Mouse (Mus musculus): ENCODE measurements around the gene Epha2. TPM values are rescaled to one million over a fixed set of nuclear protein-coding genes. Genes with fewer than 3 reads are reported as not detected.

Epha2 gene
- polyA plus RNA-seq (2015; fragmentation: Nextera tagmentation; extraction: Ambion mirVana): 6.2 and 6.5 TPM in 2 replicates

DNA sequence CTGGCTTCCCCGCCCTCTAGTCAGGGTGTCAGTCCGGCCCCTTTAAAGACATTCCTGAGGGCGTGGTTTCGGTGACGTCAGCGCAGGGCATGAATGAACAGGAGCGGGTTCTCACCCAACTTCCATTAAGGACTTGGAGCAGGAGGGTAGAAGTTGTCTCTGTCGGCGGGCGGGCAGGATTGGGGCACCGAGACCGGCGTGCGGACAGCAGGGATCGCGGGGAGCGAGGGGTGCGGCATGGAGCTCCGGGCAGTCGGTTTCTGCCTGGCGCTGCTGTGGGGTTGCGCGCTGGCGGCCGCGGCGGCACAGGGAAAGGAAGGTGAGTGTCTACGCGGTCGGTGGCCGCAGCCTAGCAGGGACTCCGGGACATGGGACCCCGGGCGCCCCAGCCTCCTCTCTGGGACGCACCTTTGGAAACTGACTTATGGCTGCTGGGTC, at the start of gene Epha2:
Gene Epha2 (plus strand): TSS at position 125 of the 438 bp plus-strand sequence.
- Histone ChIP-seq H3K4me1 (peaks cover 52% of the 10 kb centered on the region), H3K27ac (peak within 1 kb of the TSS; percentile 75)
- ATAC-seq (ENCODE audit: insufficient number of reproducible peaks, low FRiP score, low TSS enrichment, low read depth): no peak; the same call in 1 of the 2 replicates

DNA sequence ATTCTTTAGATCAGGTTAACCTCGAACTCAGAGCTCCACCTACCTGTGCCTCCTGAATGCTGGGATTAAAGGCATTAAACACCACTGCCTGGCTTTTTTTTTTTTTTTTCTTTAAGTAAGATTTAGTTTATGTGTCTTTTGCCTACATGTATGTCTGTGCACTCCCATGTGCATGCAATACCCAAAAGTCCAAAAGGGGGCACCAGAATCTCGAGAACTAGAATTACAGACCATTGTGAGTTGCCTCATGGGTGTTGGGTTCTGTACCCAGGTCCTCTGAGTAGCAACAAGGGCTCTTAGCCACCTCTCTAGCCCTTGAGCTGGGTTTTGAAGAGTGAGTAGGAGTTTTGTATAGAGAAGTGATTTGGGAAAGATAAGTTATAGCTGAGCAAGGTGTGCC, 48.4 kb upstream of the Epha2 start:
- Histone ChIP-seq H3K9ac (no peak overlapping the region), H3K4me2 (no peak overlapping the region), H3K27ac (no peak overlapping the region), H3K9me3 (no peaks in the 10 kb centered on the region), H3K4me1 (peaks cover 21% of the 10 kb centered on the region), H3K4me3 (no peak overlapping the region), H3K27me3 (peaks cover 19% of the 10 kb centered on the region), H3K36me3 (peaks cover 25% of the 10 kb centered on the region)
- ATAC-seq (ENCODE audit: insufficient number of reproducible peaks, low FRiP score, low TSS enrichment, low read depth): no peak
- 68% methylated on average over 2 of the region's 2 CpGs for WGBS

More for the DNA sequence above, at the start of gene Epha2:
- Histone ChIP-seq H3K27me3 (peaks cover 22% of the 10 kb centered on the region; the same call in 1 of the 2 replicates), H3K9me3 (no peaks in the 10 kb centered on the region), H3K4me2 (peak within 1 kb of the TSS; percentile 84), H3K4me3 (peak within 1 kb of the TSS; percentile 67), H3K36me3 (no peaks in the 10 kb centered on the region), H3K9ac (peak within 1 kb of the TSS; percentile 54)
- under 1% methylated on average over 35 of the region's 35 CpGs for WGBS

DNA sequence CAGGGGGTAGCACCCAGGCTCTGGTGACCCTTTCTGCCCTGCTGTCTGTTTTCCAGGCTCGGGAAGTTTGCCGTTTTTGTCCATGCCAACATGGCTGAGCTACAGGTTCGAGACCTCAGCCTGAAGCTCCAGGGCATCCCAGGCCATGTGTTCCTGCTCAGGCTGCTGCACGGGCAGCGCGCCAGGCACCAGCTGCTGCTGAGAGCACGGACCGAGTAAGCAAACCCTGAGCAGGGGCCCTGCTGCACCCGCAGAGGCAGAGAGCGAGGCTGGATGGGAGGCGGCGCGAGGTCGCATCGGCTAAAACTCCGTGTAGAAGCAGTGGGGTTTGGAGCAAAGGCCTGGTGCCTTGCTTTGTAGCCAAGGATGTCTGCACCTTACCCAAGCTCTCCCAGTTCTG, 46.8 kb upstream of the Epha2 start:
- Histone ChIP-seq H3K4me1 (peaks cover 8% of the 10 kb centered on the region), H3K27ac (0 out of 2 replicates have a peak overlapping the region, but pooled peaks have one; percentile 24), H3K36me3 (peaks cover 25% of the 10 kb centered on the region), H3K4me3 (no peak overlapping the region), H3K9me3 (no peaks in the 10 kb centered on the region), H3K27me3 (peaks cover 4% of the 10 kb centered on the region), H3K4me2 (no peak overlapping the region), H3K9ac (no peak overlapping the region)
- WGBS: 63% methylated on average over 16 of the region's 16 CpGs
- peak; percentile 45; the same call in 1 of the 2 replicates for ATAC-seq (ENCODE audit: insufficient number of reproducible peaks, low FRiP score, low TSS enrichment, low read depth)

DNA sequence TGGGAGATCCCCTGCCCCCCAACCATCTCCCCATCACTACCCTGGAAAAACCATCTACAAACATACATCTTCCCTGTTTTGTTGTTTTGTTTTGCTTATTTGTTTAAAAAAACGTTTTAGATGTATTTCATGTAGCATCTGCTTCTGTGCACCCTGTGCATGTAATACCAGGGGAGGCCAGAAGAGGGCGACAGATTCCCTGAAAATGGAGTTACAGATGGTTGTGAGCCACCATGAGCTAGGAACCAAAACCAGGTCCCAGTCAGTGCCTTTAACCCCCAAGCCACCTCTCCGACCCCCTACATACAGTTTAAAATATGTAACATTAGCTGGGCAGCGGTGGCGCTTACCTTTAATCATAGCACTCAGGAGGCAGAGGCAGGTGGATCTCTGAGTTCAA, 43.6 kb upstream of the Epha2 start:
- no peak overlapping the region for H3K4me3 ChIP-seq
- peaks cover 18% of the 10 kb centered on the region for H3K4me1 ChIP-seq
- H3K27me3 ChIP-seq: no peaks in the 10 kb centered on the region
- H3K36me3 ChIP-seq: peaks cover 17% of the 10 kb centered on the region
- ATAC-seq (ENCODE audit: insufficient number of reproducible peaks, low FRiP score, low TSS enrichment, low read depth): no peak
- 66% methylated on average over 5 of the region's 5 CpGs for WGBS
- H3K9me3 ChIP-seq: no peaks in the 10 kb centered on the region
- H3K4me2 ChIP-seq: no peak overlapping the region
- no peak overlapping the region for H3K27ac ChIP-seq
- H3K9ac ChIP-seq: no peak overlapping the region

DNA sequence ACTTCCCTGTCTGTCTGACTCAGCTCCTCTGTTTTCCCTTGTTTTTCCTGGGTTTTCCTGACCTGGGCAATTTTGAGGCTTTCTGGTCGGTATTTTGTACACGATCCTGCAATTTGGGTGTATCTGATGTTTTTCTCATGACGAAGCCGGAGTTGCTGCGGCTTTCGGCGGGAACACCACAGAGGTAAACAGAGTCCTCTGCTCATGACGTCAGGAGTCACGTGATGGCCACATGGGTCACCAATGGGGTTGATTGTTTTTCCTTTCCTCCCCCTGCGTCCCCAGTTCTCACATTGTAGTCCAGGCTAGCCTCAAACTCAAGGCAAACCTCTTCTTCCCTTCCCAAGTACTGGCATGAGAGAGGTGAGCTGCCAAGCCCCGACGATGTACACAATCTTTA, 41.6 kb upstream of the Epha2 start:
- H3K4me1 ChIP-seq: peaks cover 11% of the 10 kb centered on the region
- no peaks in the 10 kb centered on the region for H3K9me3 ChIP-seq
- H3K27ac ChIP-seq: no peak overlapping the region; the same call in 1 of the 2 replicates
- H3K27me3 ChIP-seq: no peaks in the 10 kb centered on the region
- WGBS: 78% methylated on average over 12 of the region's 12 CpGs
- no peak overlapping the region for H3K9ac ChIP-seq
- no peak for ATAC-seq (ENCODE audit: insufficient number of reproducible peaks, low FRiP score, low TSS enrichment, low read depth)
- peaks cover 15% of the 10 kb centered on the region for H3K36me3 ChIP-seq
- 0 out of 2 replicates have a peak overlapping the region, but pooled peaks have one; percentile 14 for H3K4me3 ChIP-seq
- H3K4me2 ChIP-seq: no peak overlapping the region

DNA sequence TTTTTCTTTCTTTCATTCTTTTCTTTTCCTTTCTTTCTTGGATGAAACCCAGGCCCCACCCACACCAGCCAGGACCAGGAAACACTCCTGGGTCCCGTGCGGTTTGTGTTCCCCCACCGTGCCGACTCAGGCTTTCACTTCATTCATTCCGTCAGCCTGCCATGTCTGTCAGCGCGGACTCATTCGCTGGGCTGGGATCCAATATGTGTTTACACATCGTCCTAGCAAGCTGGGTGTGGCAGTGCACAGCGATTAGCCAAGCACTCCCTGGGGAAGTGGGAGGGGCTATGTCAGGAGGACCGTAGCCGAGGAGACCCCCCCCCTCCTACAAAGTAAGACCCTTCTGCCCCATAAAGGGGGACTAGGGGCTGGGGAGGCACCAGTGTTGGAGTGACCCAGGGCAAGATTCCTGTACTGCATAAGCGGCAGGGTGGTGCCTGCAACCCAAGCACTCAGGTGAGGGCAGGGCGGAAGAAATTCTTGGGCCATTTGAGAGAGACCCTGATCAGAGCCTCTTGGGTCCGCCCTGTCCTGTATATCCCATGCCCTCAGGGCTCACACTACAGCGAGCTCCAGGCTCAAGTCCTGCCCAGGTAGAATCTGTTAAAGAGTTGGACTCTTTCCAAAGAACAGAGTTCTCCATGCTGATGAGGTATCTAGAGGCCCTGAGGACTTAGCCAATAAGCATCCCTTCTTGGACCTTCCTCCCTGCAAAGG, 40.9 kb upstream of the Epha2 start:
- H3K27me3 ChIP-seq: no peaks in the 10 kb centered on the region
- no peak for ATAC-seq (ENCODE audit: insufficient number of reproducible peaks, low FRiP score, low TSS enrichment, low read depth)
- H3K36me3 ChIP-seq: peaks cover 12% of the 10 kb centered on the region
- no peaks in the 10 kb centered on the region for H3K9me3 ChIP-seq
- peaks cover 10% of the 10 kb centered on the region for H3K4me1 ChIP-seq
- H3K9ac ChIP-seq: no peak overlapping the region
- H3K4me3 ChIP-seq: peak overlapping the region; percentile 14; the same call in 1 of the 2 replicates
- no peak overlapping the region for H3K27ac ChIP-seq
- WGBS: 42% methylated on average over 16 of the region's 16 CpGs
- H3K4me2 ChIP-seq: peak overlapping the region; percentile 39

DNA sequence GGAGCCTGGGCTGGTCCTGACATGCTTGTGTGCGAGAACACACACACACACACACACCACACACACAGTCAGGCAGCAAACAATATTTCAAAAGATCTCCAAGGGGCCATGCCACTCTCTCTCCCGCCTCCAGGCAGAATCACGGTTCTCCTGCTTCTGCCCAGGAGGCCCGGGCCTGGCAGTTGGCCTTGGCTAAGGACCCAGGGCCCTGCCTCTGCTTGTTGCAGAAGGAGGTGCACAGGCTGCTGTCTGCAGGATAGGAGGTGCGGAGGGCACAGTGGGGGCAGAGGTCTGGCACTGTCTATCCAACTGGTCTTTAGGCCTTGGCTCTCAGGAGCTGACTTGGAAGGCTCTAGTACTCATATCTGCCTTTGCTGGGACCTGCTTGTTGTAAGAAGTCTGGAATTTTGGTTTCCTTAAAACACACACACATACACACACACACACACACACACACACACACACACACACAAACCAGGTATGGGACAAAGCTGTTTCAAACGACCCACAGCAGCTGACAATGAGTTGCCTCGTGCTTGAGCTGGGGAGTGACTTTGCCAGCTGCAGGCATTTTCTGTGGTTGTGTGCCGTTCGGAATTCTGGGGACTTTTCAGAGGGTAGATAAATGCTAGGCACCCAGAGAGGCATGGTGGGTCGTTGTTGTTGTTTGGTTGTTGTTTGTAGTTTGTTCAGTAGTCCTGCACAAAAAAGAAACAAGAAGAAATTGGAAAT, 38.0 kb upstream of the Epha2 start:
- Histone ChIP-seq H3K27ac (no peak overlapping the region), H3K36me3 (no peaks in the 10 kb centered on the region), H3K4me1 (peaks cover 10% of the 10 kb centered on the region), H3K4me3 (no peak overlapping the region), H3K4me2 (no peak overlapping the region), H3K27me3 (no peaks in the 10 kb centered on the region), H3K9ac (no peak overlapping the region), H3K9me3 (no peaks in the 10 kb centered on the region)
- ATAC-seq (ENCODE audit: insufficient number of reproducible peaks, low FRiP score, low TSS enrichment, low read depth): no peak
- 69% methylated on average over 10 of the region's 10 CpGs for WGBS

DNA sequence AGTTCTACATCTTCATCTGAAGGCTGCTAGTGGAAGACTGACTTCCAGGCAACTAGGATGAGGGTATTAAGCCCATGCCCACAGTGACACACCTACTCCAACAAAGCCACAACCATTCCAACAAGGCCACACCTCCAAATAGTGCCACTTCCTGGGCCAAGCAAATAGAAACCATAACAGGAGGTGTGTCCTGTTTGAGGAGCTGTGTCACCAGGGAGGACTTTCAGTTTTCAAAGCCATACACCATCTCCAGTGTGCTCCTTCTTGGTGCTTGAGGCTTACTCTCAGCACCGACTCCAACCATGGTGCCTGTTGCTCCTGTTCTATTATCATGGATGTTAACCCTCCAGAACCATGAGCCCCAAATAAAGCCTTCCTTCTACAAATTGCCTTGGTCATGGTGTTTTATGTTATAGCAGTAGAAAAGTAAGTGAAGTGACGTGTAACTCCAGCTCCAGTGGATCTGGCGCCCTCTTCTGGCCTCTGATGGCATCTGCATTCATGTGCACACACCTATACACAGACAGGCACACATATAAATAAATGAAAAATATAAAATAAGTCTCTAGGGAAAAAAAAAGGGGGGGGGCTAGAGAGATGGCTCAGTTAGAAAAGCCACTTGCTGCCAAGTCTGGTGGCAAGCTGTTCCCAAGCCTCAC, 34.9 kb upstream of the Epha2 start:
- H3K9ac ChIP-seq: no peak overlapping the region
- ATAC-seq (ENCODE audit: insufficient number of reproducible peaks, low FRiP score, low TSS enrichment, low read depth): no peak
- H3K9me3 ChIP-seq: no peaks in the 10 kb centered on the region
- H3K4me3 ChIP-seq: no peak overlapping the region
- H3K36me3 ChIP-seq: no peaks in the 10 kb centered on the region
- H3K4me2 ChIP-seq: no peak overlapping the region
- no peaks in the 10 kb centered on the region for H3K4me1 ChIP-seq
- H3K27me3 ChIP-seq: no peaks in the 10 kb centered on the region
- WGBS: 85% methylated on average over 3 of the region's 3 CpGs
- H3K27ac ChIP-seq: no peak overlapping the region

DNA sequence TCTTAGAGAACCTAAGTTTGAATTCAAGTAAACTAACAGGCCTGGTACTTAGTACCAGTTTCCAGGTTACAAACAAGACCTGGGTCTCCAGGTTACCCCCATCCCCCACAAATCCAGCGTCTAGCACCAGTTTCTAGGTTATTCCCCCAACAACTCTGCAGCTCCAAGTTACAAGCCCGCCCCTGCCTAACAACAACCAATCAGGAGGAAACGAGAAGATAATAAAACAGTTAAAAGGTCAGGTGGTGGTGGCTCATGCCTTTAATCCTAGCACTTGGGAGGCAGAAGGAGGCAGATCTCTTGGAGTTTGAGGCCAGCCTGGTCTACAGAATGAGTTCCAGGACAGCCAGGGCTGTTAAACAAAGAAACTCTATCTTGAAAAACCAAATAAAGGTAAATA, 33.8 kb upstream of the Epha2 start:
- no peak for ATAC-seq (ENCODE audit: insufficient number of reproducible peaks, low FRiP score, low TSS enrichment, low read depth)
- 65% methylated on average over 3 of the region's 3 CpGs for WGBS
- H3K36me3 ChIP-seq: no peaks in the 10 kb centered on the region

DNA sequence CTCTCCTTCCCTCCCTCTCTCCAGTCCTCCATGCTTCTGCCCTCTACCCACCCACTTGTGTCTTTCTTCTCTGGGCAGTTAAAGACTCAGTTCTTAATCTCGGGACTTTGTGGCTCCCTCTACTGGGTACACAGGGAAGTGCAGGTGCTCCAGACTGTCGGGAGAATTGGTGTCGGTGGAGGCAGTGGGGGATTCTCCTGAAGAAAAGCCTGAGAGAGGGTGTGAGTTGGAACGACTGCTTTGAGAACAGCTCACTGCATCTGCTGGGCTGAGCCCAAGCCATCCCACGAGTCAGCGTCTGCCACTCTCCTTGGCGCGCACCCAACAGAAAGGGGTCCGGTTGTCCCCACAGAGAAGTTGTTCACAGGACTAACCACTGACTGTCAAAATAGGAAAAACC, 33.2 kb upstream of the Epha2 start:
- no peak for ATAC-seq (ENCODE audit: insufficient number of reproducible peaks, low FRiP score, low TSS enrichment, low read depth)

More for the DNA sequence above, 33.8 kb upstream of the Epha2 start:
- Histone ChIP-seq H3K9me3 (no peaks in the 10 kb centered on the region), H3K4me2 (no peak overlapping the region), H3K27me3 (no peaks in the 10 kb centered on the region), H3K4me3 (no peak overlapping the region), H3K9ac (no peak overlapping the region), H3K27ac (no peak overlapping the region), H3K4me1 (no peaks in the 10 kb centered on the region)

DNA sequence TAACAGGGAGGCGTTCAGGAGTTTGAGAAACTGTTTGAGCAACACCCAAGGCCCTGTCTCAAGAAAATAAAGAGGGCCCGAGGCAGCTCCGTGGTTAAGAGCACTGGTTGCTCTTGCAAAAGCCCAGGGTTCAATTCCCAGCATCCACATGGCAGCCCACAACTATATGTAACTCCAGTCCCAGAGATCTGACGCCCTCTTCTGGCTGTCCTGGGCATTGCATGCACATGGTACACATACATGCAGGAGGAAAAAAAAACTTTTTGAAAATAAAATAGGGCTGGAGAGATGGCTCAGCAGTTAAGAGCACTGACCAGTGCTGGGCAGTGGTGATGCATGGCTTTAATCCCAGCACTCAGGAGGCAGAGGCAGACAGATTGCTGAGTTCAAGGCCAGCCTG, 32.7 kb upstream of the Epha2 start:
- Histone ChIP-seq H3K4me3 (no peak overlapping the region), H3K27ac (no peak overlapping the region), H3K36me3 (no peaks in the 10 kb centered on the region), H3K9ac (no peak overlapping the region), H3K4me1 (peaks cover 5% of the 10 kb centered on the region), H3K27me3 (no peaks in the 10 kb centered on the region), H3K9me3 (no peaks in the 10 kb centered on the region), H3K4me2 (no peak overlapping the region)
- WGBS: 85% methylated on average over 4 of the region's 4 CpGs
- ATAC-seq (ENCODE audit: insufficient number of reproducible peaks, low FRiP score, low TSS enrichment, low read depth): no peak

More for the DNA sequence above, 33.2 kb upstream of the Epha2 start:
- Histone ChIP-seq H3K4me3 (no peak overlapping the region), H3K9ac (no peak overlapping the region), H3K4me1 (0 out of 2 replicates have a peak, but pooled peaks cover under 1% of the 10 kb centered on the region), H3K27me3 (no peaks in the 10 kb centered on the region), H3K9me3 (no peaks in the 10 kb centered on the region), H3K27ac (no peak overlapping the region), H3K4me2 (no peak overlapping the region), H3K36me3 (no peaks in the 10 kb centered on the region)
- 44% methylated on average over 9 of the region's 9 CpGs for WGBS
